Mouse (Mus musculus) adrenal gland, adult 18-20 months (tissue): Measurements from ENCODE around the gene Usp33. TPM values are rescaled to one million over a fixed set of nuclear protein-coding genes. Genes with fewer than 3 reads are reported as not detected.

Experiments used
- DNase-seq, 2 experiments: peaks; one replicate each; pipeline ENCODE4 v3.0.0; 2021 to 2022; ENCODE audit warnings: low spot score in 2 of 2
- total RNA-seq, 2 experiments: library from RNA; stranded (reverse); gene quantifications; 1 replicate in 1 of 2; 2 replicates in 1 of 2; pipeline ENCODE4 v1.2.3; 2021

Usp33 gene
- total RNA-seq, 2 experiments from 2014 or later: 70.9 to 97.3 TPM

- no peak for DNase-seq
Observed at GRCm38 (mm10) chr3:152400441-152400840, 54.2 kb downstream of the Usp33 start.

DNA sequence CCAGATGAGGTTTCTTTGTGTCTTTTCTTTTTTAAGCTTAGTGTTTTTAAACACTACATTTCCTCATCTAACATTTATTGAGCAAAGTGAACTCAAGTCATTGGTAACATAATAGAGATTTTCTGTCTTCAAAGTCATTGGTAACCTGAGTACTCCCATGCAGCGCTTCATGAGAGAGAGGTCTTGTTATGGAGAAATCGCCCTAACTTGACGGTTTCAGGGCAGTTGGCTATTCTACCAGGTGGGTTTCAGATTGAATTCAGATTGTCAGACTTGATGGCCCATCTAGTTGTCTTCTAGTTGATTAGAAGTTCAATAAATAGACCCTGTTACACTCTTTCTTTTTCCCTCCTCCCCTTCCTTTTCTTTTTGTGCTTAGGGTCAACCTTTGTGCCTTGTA lies 54.6 kb downstream of the Usp33 start:
- no peak for DNase-seq

DNA sequence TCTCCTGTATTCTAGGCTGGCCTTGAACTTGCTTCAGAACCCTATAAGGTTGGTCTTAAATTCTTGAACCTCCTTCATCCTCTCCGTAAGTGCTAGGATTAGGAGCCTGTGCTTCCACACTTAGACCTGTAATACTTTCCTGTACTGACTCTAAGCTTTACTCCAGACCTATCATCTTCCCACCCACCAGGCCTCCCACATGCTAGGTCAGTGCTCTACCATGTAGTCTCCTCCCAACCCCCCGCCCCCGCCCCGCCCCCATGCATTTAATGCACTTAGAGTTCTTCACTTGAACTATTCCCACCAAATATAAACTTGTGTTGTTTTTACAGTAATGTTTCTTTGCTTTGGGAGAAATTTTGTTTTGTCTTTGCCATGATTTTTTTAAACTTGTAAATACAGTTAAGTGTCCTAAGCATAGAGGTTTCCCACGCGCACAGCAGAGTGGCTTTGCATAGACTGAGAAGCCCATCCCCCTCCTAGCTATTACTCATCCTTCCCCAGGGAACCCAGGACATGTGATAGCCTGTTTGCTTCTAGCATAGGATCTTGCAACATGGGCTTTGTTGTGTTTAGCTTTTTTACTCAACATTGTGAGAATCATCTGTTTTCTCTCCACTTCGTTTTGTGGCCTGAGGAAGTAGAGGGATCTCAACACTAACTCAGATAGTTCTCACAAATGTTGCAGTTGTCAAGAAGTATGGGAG lies 55.8 kb downstream of the Usp33 start:
- DNase-seq: peak; percentile 26 to 32

DNA sequence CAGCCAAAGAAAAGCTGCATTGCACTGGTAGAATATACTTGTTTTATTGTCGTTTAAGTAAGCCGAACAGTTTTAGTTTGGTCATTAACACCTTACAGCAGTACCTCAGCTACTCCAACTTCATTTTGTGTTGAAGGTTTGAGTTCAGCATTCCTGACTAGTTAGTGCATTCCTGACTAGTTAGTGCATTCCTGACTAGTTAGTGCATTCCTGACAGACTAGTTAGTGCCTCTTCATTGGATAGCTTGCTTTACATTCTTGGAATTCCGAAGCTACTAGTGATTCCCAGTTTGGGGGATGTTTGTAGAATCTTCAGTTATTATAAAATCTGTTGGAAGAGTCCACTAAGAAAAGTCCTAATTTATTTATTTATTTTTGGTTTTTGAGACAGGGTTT lies 56.4 kb downstream of the Usp33 start:
- DNase-seq: no peak

- DNase-seq: no peak
Observed at GRCm38 (mm10) chr3:152403827-152404226, 57.5 kb downstream of the Usp33 start.

DNA sequence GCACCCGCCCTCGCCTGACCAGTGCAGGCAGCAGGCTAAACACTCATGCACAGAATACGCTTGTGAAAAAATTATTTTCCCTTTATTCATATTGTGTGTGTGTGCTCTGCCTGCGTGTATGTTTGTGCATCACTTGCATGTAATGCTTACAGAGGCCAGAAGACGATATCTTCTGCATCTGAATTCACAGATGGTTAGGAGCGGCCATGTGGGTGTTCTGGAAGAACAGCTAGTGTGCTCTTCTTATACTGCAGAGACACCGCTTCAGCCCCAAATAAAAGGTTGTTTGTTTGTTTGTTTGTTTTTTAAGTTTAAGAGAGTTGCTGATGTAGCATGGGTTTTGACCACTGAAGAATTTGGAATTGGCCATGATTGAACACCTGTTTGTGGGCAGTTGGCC lies 59.1 kb downstream of the Usp33 start:
- no peak for DNase-seq

GRCm38 (mm10) chr3:152405978-152406640 lies 59.8 kb downstream of the Usp33 start:
- DNase-seq: no peak

DNA sequence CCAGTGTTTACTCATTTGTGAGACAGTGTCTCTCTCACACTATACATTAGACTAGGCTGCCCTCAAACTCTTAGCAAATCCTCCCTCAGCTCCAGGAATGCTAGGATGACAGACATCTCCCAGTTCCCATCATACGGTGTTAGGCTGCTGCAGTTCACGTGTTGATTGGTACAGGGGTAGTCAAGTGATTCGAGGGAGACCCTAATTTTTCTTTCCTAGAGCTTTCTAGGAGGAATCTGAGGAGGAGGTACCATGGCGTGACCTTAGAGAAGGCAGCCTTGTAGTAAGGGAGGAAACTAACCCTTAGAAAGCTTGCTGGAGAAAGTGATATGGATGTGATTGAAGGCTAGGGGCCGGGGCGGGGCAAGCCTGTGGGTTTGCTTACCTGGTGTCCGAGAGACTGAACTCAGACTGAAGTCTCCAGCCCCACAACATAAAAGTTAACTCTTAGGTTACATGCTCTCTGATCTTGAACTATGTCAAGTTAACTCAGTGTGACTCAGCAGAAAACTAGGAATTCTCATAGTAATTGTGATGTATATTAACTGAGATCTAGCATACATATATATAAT lies 64.8 kb downstream of the Usp33 start:
- DNase-seq: no peak

GRCm38 (mm10) chr3:152412362-152412761 lies 66.1 kb downstream of the Usp33 start:
- no peak for DNase-seq

GRCm38 (mm10) chr3:152428925-152429324 lies 82.6 kb downstream of the Usp33 start:
- no peak for DNase-seq

DNA sequence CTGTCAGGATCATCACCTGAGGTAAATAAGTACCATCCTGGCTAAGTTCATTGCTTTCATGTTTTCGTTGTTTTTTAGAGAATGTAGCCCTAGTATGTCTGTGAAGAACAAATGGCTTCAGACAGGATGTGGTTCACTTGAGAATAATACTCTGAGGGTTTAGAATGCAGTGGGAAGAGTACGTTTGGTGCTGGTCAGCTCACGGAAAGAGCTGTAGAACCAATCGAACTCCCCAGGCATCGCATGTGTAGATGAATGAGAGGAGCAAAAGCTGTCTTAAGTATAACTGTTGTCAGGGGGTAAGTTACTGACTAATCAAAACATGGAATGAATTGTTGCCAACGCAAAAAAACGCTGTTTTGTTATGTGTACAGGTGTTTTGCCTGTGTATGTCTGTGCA lies 86.4 kb downstream of the Usp33 start:
- no peak for DNase-seq

GRCm38 (mm10) chr3:152435590-152435989 lies 89.3 kb downstream of the Usp33 start:
- DNase-seq: no peak

GRCm38 (mm10) chr3:152438068-152438467 lies 91.8 kb downstream of the Usp33 start:
- DNase-seq: no peak

DNA sequence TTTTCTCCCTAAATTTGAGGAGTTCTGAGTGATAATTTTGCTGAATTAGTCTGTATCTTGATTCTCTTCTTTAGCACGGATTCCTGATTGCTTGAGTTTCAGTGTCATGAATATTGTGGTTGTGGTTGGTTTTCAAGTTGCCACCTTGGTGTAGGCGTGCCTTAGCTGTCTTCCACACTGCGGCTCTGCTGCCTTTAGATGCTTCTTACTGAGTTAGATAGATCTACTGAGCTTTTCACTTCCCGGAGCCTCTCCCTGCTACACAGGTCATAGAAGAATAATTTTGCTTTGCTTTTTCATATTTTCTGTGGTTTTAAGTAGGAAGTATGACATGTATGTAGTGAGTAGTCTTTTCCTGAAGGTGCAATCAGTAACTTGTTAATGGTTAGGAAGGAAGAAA lies 96.5 kb downstream of the Usp33 start:
- DNase-seq: no peak

Other genes with a start within 250 kb of the Usp33 start
- under 1 TPM in 1 of 2 experiments, not detected in 1; 0.30 TPM for gene Gipc2, start 180.2 kb upstream of the Usp33 start, total RNA-seq
- gene Dnajb4, start 136.2 kb upstream of the Usp33 start, total RNA-seq: 10 to 100 TPM; 75.4 to 76.8 TPM
- gene Fubp1, start 136.1 kb upstream of the Usp33 start, total RNA-seq: 100 to 1,000 TPM; 107 to 113 TPM
- gene Nexn, start 80.1 kb upstream of the Usp33 start, total RNA-seq: 1 to 10 TPM; 4.3 to 5.8 TPM
- 1 to 10 TPM; 8.7 to 9.3 TPM for gene Miga1, start 6.1 kb upstream of the Usp33 start, total RNA-seq
- gene Zzz3, start 49.0 kb downstream of the Usp33 start, total RNA-seq: 10 to 100 TPM; 32.1 to 35.8 TPM